Mouse (Mus musculus): Measurements from ENCODE around the gene D11Wsu47e.

- TF ChIP-seq CTCF (IDR thresholded peaks at IDR 0.05; ENCODE audit: control insufficient read depth, insufficient read depth, insufficient read length) (no peak), MAX (IDR thresholded peaks at IDR 0.05) (no peak), MYOG (IDR thresholded peaks at IDR 0.05; ENCODE audit: control insufficient read depth, extremely low read depth, insufficient read length) (no peak), MYOD1 (IDR thresholded peaks at IDR 0.05; ENCODE audit: control insufficient read depth, insufficient read length, low read depth) (no peak), USF1 (IDR thresholded peaks at IDR 0.05; ENCODE audit: low read depth) (no peak)
These were observed 9.6 kb upstream of the D11Wsu47e start for GRCm38 (mm10) chr11:113674595-113674994.

Measured in C2C12 (cell line).